Mouse (Mus musculus): ENCODE data around the gene Klf14. TPM values are rescaled to one million over a fixed set of nuclear protein-coding genes. Genes with fewer than 3 reads are reported as not detected.

Gene Klf14
- 0.22 TPM in 1 of 4 replicates, not detected in the others for total RNA-seq (2023)

GRCm38 (mm10) chr6:30958736-30959540 lies at the start of gene Klf14:
Gene Klf14 (minus strand): TSS chr6:30959078.

GRCm38 (mm10) chr6:30915473-30915872 lies 43.4 kb downstream of the Klf14 start, which contains the start of gene Tsga13:
Gene Tsga13 (minus strand): TSS chr6:30915573.

Other genes with a start within 250 kb of the Klf14 start
- 0.31 TPM in 1 of 4 replicates, not detected in the others for gene Mest, start 235.5 kb downstream of the Klf14 start, total RNA-seq (2023)
- 45.8 to 55.2 TPM (median 50.5 TPM) in 4 replicates for gene Copg2, start 62.3 kb downstream of the Klf14 start, total RNA-seq (2023)
- 6.3 to 11.1 TPM (median 8.3 TPM) in 4 replicates for gene Tsga13, start 43.5 kb downstream of the Klf14 start, total RNA-seq (2023)

Measured in B cell, adult 62 days (primary cell).